Mouse (Mus musculus): ENCODE data around the gene Nsdhl. TPM values are rescaled to one million over a fixed set of nuclear protein-coding genes. Genes with fewer than 3 reads are reported as not detected.
A peak's percentile ranks its signal among the peaks of the same experiment; 100 is the strongest.

The Nsdhl gene
- total RNA-seq, 2 experiments from 2014 or later, result 23.3 to 23.7 TPM

DNA sequence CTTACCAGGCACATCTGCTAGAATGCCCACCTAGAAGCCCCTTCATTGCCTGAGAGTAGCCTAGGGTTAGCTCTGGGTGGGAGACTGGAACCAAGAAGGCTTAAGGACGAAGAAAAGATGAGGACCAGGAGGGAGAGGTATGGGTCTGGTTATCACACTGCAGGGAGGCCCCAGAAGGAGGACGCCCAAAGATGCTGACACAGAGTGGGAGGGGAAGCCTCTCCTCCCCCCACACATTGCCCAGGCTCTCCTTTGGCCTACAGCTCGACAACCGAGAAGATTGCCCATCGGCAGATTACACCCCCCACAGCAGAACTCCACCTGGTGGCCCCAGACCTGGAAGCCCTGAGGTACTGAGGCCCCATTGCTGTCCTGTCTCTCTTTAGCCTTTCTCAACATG lies 84.8 kb downstream of the Nsdhl start:
- no peak for DNase-seq

DNA sequence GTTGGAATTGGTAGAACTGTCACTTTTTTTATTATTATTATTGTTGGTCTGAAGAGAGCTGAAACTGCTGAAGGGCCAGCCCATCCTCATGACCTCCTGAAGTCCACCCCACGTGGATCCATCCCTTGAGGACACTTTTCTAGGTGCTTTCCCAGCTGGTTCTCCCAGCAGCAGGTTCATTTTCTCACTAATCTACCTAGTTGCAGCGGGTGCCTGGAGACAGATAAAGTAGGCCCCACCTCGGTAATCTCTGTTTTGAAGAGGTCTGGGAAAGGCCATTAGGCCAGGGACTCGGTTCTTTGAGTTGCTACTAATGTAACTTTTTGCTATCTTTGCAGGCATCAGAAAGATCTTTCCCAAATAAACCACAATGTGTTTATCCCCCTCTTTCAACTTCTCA lies 87.3 kb downstream of the Nsdhl start:
- no peak for DNase-seq

DNA sequence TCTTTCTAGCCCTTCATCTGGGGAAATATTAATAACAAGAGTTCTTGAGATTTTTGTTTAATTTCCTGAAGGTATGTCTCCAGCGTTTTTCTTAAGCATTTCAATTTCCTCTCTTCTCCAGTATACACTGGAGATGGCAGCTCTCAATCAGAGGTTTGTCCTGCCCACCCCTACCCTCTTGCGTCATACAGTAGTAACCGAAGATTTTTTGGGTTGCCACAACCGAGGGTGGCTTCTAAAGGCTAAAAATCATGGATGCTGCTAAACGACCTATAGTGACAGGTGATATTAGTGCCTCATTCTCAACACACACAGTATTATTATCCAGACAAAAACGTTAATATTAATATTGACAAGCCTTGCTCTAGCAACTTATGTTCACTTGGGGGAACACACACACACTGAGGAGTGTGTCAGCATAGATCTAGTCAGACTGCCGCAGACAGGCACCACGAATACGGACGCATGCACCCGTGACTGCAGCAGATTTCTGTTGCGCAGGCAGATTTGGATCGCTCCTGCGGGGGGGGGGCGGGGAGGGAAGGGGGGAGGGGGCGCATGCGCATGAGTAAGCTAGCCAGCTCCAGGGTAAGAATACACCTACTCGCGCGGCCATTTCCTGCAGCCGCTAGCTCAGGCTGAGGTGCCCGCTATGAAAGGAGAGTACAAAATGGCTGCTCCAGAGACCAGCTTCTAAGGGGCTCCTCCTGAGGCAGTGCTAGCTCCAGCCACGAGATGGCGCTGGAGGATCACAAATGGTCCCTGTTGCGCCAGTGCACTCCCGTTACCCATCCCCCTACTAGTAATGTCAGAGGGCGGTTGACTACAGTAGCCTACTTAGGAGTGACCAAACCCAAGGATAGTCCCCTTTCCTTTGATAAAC lies 89.5 kb downstream of the Nsdhl start:
- DNase-seq, result peak; percentile 89 to 90

Small RNA genes lying within 50 kb of the gene (microRNA-seq; reads per million reads assigned to microRNA genes)
- 0 reads per million in 2 experiments for gene Mir2137

Other genes starting within 250 kb of the Nsdhl start
- under 1 TPM; 0.18 to 0.35 TPM for gene Gabrq, start 93.4 kb upstream of the Nsdhl start, total RNA-seq (2021)
- 10 to 100 TPM; 47.8 to 52.0 TPM for gene Cetn2, start 146 bp upstream of the Nsdhl start, total RNA-seq (2021)
- 1 to 10 TPM in 1 of 2 experiments, under 1 TPM in 1; 0.91 to 1.0 TPM for gene Zfp185, start 68.8 kb downstream of the Nsdhl start, total RNA-seq (2021)
- gene Pnma5, start 118.5 kb downstream of the Nsdhl start, total RNA-seq (2021), result under 1 TPM; 0.25 to 0.38 TPM
- 10 to 100 TPM; 19.4 to 20.1 TPM for gene Pnma3, start 146.2 kb downstream of the Nsdhl start, total RNA-seq (2021)
- gene Xlr4a, start 163.9 kb downstream of the Nsdhl start, total RNA-seq (2021), result 1 to 10 TPM in 1 of 2 experiments, not detected in 1; 1.6 TPM
- gene Xlr3a, start 178.5 kb downstream of the Nsdhl start, total RNA-seq (2021), result 1 to 10 TPM; 2.2 to 2.7 TPM
- 1 to 10 TPM; 2.4 to 2.7 TPM for gene Gm14685, start 198.5 kb downstream of the Nsdhl start, total RNA-seq (2021)
- gene Xlr5b, start 230.2 kb downstream of the Nsdhl start, total RNA-seq (2021), result not detected
- gene DXBay18, start 230.9 kb downstream of the Nsdhl start, total RNA-seq (2021), result 1 to 10 TPM; 1.6 to 2.7 TPM

Data from layer of hippocampus, postnatal 36 days (tissue).